In genomic region chr11:59309976-59310375, GRCm38 (mm10) we compare ENCODE assay signal across 11 mouse cellular contexts. TPM values are rescaled to one million over a fixed set of nuclear protein-coding genes. Genes with fewer than 3 reads are reported as not detected.
DNase-seq lines count a peak whose midpoint lies in the region; ATAC-seq lines count a peak whose summit lies in the region.
"Had no signal": no experiment of that assay in that cellular context is flagged by ENCODE, and none has a peak within 500 bp of the region (broad histone marks: within the 10 kb centered on the region; RNA-seq: fewer than 3 reads in every experiment).

No protein-coding gene starts in this region.

- ATAC-seq in hindbrain, embryonic 13.5 days (ENCODE audit: low FRiP score), result no peak
- no peak for ATAC-seq in midbrain, embryonic 12.5 days (ENCODE audit: low FRiP score, low read depth)
- ATAC-seq in midbrain, embryonic 13.5 days, result no peak
- no peak for ATAC-seq in limb, embryonic 12.5 days (ENCODE audit: insufficient number of reproducible peaks, insufficient read depth, low FRiP score, low TSS enrichment, low read depth)

- H3K9me3 ChIP-seq in hindbrain, embryonic 13.5 days, result no peaks in the 10 kb centered on the region
- H3K9me3 ChIP-seq in hindbrain, embryonic 10.5 days, result no peaks in the 10 kb centered on the region
- no peaks in the 10 kb centered on the region for H3K9me3 ChIP-seq in midbrain, embryonic 12.5 days
- no peaks in the 10 kb centered on the region for H3K9me3 ChIP-seq in midbrain, embryonic 13.5 days
- H3K9me3 ChIP-seq in limb, embryonic 12.5 days, result no peaks in the 10 kb centered on the region

- peak overlapping the region; percentile 58; the same call in 1 of the 2 replicates for H3K27ac ChIP-seq in hindbrain, embryonic 13.5 days
- no peak overlapping the region for H3K27ac ChIP-seq in hindbrain, embryonic 10.5 days
- H3K27ac ChIP-seq in midbrain, embryonic 12.5 days (replicated peaks), result 0 out of 2 replicates have a peak overlapping the region, but pooled peaks have one; percentile 52
- no peak overlapping the region for H3K27ac ChIP-seq in midbrain, embryonic 13.5 days
- H3K27ac ChIP-seq in limb, embryonic 12.5 days, result peak overlapping the region; percentile 67; the same call in 1 of the 2 replicates

- H3K36me3 ChIP-seq in hindbrain, embryonic 13.5 days, result no peaks in the 10 kb centered on the region
- H3K36me3 ChIP-seq in hindbrain, embryonic 10.5 days, result no peaks in the 10 kb centered on the region
- H3K36me3 ChIP-seq in midbrain, embryonic 12.5 days, result no peaks in the 10 kb centered on the region
- H3K36me3 ChIP-seq in midbrain, embryonic 13.5 days, result no peaks in the 10 kb centered on the region
- no peaks in the 10 kb centered on the region for H3K36me3 ChIP-seq in limb, embryonic 12.5 days

- H3K27me3 ChIP-seq in hindbrain, embryonic 13.5 days, result peaks cover 83% of the 10 kb centered on the region
- H3K27me3 ChIP-seq in hindbrain, embryonic 10.5 days (ENCODE audit: insufficient read depth, poor library complexity, severe bottlenecking), result peaks cover 73% of the 10 kb centered on the region
- peaks cover 95% of the 10 kb centered on the region for H3K27me3 ChIP-seq in midbrain, embryonic 12.5 days
- H3K27me3 ChIP-seq in midbrain, embryonic 13.5 days, result peaks cover 91% of the 10 kb centered on the region
- peaks cover 62% of the 10 kb centered on the region for H3K27me3 ChIP-seq in limb, embryonic 12.5 days

- no peak overlapping the region for H3K9ac ChIP-seq in hindbrain, embryonic 13.5 days
- H3K9ac ChIP-seq in midbrain, embryonic 12.5 days (replicated peaks), result no peak overlapping the region
- H3K9ac ChIP-seq in midbrain, embryonic 13.5 days (replicated peaks), result no peak overlapping the region
- no peak overlapping the region for H3K9ac ChIP-seq in limb, embryonic 12.5 days (replicated peaks)

- H3K4me2 ChIP-seq in hindbrain, embryonic 13.5 days, result no peak overlapping the region
- no peak overlapping the region for H3K4me2 ChIP-seq in midbrain, embryonic 12.5 days (replicated peaks)
- H3K4me2 ChIP-seq in midbrain, embryonic 13.5 days (replicated peaks), result no peak overlapping the region
- H3K4me2 ChIP-seq in limb, embryonic 12.5 days, result peak overlapping the region; percentile 92; the same call in 1 of the 2 replicates

- H3K4me3 ChIP-seq in hindbrain, embryonic 13.5 days, result no peak overlapping the region
- no peak overlapping the region for H3K4me3 ChIP-seq in hindbrain, embryonic 10.5 days
- H3K4me3 ChIP-seq in midbrain, embryonic 12.5 days, result no peak overlapping the region
- no peak overlapping the region for H3K4me3 ChIP-seq in midbrain, embryonic 13.5 days (replicated peaks)
- H3K4me3 ChIP-seq in limb, embryonic 12.5 days (replicated peaks), result no peak overlapping the region

- WGBS in hindbrain, embryonic 13.5 days, result 33% methylated on average over 8 of the region's 8 CpGs
- WGBS in hindbrain, embryonic 10.5 days, result 53% methylated on average over 8 of the region's 8 CpGs
- WGBS in midbrain, embryonic 12.5 days, result 10% methylated on average over 8 of the region's 8 CpGs
- 17% methylated on average over 8 of the region's 8 CpGs for WGBS in midbrain, embryonic 13.5 days
- WGBS in limb, embryonic 12.5 days, result 69% methylated on average over 8 of the region's 8 CpGs

- DNase-seq in hindbrain, embryonic 10.5 days (ENCODE audit: low spot score), result no peak
- DNase-seq in spleen, postnatal 14 days (ENCODE audit: low spot score in 2 of 2), result no peak
- no peak for DNase-seq in gastrocnemius, postnatal 14 days
- DNase-seq: cerebellum, adult 9-10 months; kidney, postnatal 14 days had no signal

- peaks cover 80% of the 10 kb centered on the region for H3K4me1 ChIP-seq in hindbrain, embryonic 13.5 days (replicated peaks)
- peaks cover 92% of the 10 kb centered on the region for H3K4me1 ChIP-seq in hindbrain, embryonic 10.5 days (replicated peaks)
- H3K4me1 ChIP-seq in midbrain, embryonic 12.5 days, result peaks cover 55% of the 10 kb centered on the region
- peaks cover 57% of the 10 kb centered on the region for H3K4me1 ChIP-seq in midbrain, embryonic 13.5 days (replicated peaks)
- H3K4me1 ChIP-seq in limb, embryonic 12.5 days (replicated peaks), result peaks cover 86% of the 10 kb centered on the region

- intact Hi-C loops in gastrocnemius, postnatal 14 days (cut with DNase I; ENCODE audit: low total_unique reads), result no loop called here

RNA-seq across cellular contexts. Expression of gene Wnt9a, which starts 3.2 kb away (rescaled TPM):
- polyA plus RNA-seq in hindbrain, embryonic 13.5 days (2015; fragmentation: Nextera tagmentation; extraction: Ambion mirVana), result 3.6 and 5.0 TPM in 2 replicates
- 9.8 and 10.7 TPM in 2 replicates for polyA plus RNA-seq in hindbrain, embryonic 10.5 days (2016; fragmentation: Nextera tagmentation; extraction: Ambion mirVana)
- polyA plus RNA-seq in midbrain, embryonic 12.5 days (2016; fragmentation: Nextera tagmentation; extraction: Ambion mirVana), result 7.3 and 8.1 TPM in 2 replicates
- 2.9 and 6.0 TPM in 2 replicates for polyA plus RNA-seq in midbrain, embryonic 13.5 days (2015; fragmentation: Nextera tagmentation; extraction: Ambion mirVana)
- polyA plus RNA-seq in limb, embryonic 12.5 days (2016; fragmentation: Nextera tagmentation; extraction: Ambion mirVana), result 5.0 and 5.6 TPM in 2 replicates
- total RNA-seq in gastrocnemius, postnatal 14 days (2021), result 1 to 10 TPM; 8.8 to 9.8 TPM

RNA-seq across cellular contexts. Expression of gene Wnt3a, which starts 19.4 kb away (rescaled TPM):
- 1.4 and 4.1 TPM in 2 replicates for polyA plus RNA-seq in hindbrain, embryonic 13.5 days (2015; fragmentation: Nextera tagmentation; extraction: Ambion mirVana)
- 14.2 and 18.2 TPM in 2 replicates for polyA plus RNA-seq in hindbrain, embryonic 10.5 days (2016; fragmentation: Nextera tagmentation; extraction: Ambion mirVana)
- 2.0 and 3.7 TPM in 2 replicates for polyA plus RNA-seq in midbrain, embryonic 12.5 days (2016; fragmentation: Nextera tagmentation; extraction: Ambion mirVana)
- polyA plus RNA-seq in midbrain, embryonic 13.5 days (2015; fragmentation: Nextera tagmentation; extraction: Ambion mirVana), result 0.68 and 3.0 TPM in 2 replicates
- polyA plus RNA-seq in limb, embryonic 12.5 days (2016; fragmentation: Nextera tagmentation; extraction: Ambion mirVana), result 1.6 and 2.6 TPM in 2 replicates
- not detected for total RNA-seq in gastrocnemius, postnatal 14 days (2021)
- polyA plus RNA-seq: heart, embryonic 11.5 days; liver, embryonic 11.5 days had no signal

Comparison
In these comparisons a context has a peak if more than half of its experiments do, and no peak if none do; other contexts are left out.
1. H3K27ac ChIP-seq: peak in hindbrain, embryonic 13.5 days (single experiment), midbrain, embryonic 12.5 days (single experiment) and limb, embryonic 12.5 days (single experiment); none in hindbrain, embryonic 10.5 days (single experiment) and midbrain, embryonic 13.5 days (single experiment).